ENCODE assay signal across 22 mouse cellular contexts in genomic region chr8:128483344-128483743, GRCm38 (mm10).
DNase-seq lines count a peak whose midpoint lies in the region; ATAC-seq and TF ChIP-seq lines count a peak whose summit lies in the region.
"Had no signal": no experiment of that assay in that cellular context is flagged by ENCODE, and none has a peak within 500 bp of the region (broad histone marks: within the 10 kb centered on the region; RNA-seq: fewer than 3 reads in every experiment).

No protein-coding gene starts in this region.

- H3K9ac ChIP-seq in kidney, embryonic 15.5 days, result no peak overlapping the region
- no peak overlapping the region for H3K9ac ChIP-seq in lung, embryonic 16.5 days (ENCODE audit: low read length)
- no peak overlapping the region for H3K9ac ChIP-seq in limb, embryonic 14.5 days (ENCODE audit: low read depth, low read length, severe bottlenecking)
- H3K9ac ChIP-seq: forebrain, postnatal 0 days; liver, embryonic 14.5 days; neural tube, embryonic 15.5 days; stomach, embryonic 15.5 days had no signal

- H3K4me3 ChIP-seq in kidney, embryonic 15.5 days (replicated peaks), result no peak overlapping the region
- H3K4me3 ChIP-seq in lung, embryonic 16.5 days (ENCODE audit: low read length), result no peak overlapping the region
- no peak overlapping the region for H3K4me3 ChIP-seq in limb, embryonic 14.5 days (replicated peaks; ENCODE audit: low read length)
- H3K4me3 ChIP-seq: neural tube, embryonic 15.5 days; stomach, embryonic 15.5 days had no signal

- H3K9me3 ChIP-seq in kidney, embryonic 15.5 days (replicated peaks), result no peaks in the 10 kb centered on the region
- H3K9me3 ChIP-seq in lung, embryonic 16.5 days (ENCODE audit: control insufficient read depth, low read length), result no peaks in the 10 kb centered on the region
- no peaks in the 10 kb centered on the region for H3K9me3 ChIP-seq in limb, embryonic 14.5 days (ENCODE audit: control insufficient read depth, low read length)
- H3K9me3 ChIP-seq: neural tube, embryonic 15.5 days; stomach, embryonic 15.5 days had no signal

- no peak for ATAC-seq in kidney, embryonic 15.5 days (replicated peaks; ENCODE audit: low FRiP score)
- ATAC-seq in lung, embryonic 16.5 days (ENCODE audit: low read depth), result no peak
- ATAC-seq in limb, embryonic 14.5 days (ENCODE audit: low FRiP score, low read depth), result no peak
- ATAC-seq: forebrain, postnatal 0 days; hindbrain, postnatal 0 days; intestine, embryonic 16.5 days had no signal

- peaks cover 66% of the 10 kb centered on the region for H3K4me1 ChIP-seq in kidney, embryonic 15.5 days
- H3K4me1 ChIP-seq in lung, embryonic 16.5 days (replicated peaks; ENCODE audit: control insufficient read depth, insufficient read depth, low read length), result peaks cover 12% of the 10 kb centered on the region
- peaks cover 7% of the 10 kb centered on the region for H3K4me1 ChIP-seq in limb, embryonic 14.5 days (ENCODE audit: control insufficient read depth, insufficient read depth, low read length)

- no peak overlapping the region for H3K4me2 ChIP-seq in kidney, embryonic 15.5 days
- no peak overlapping the region for H3K4me2 ChIP-seq in lung, embryonic 16.5 days (ENCODE audit: low read depth, low read length)
- H3K4me2 ChIP-seq in limb, embryonic 14.5 days (replicated peaks; ENCODE audit: low read depth, low read length, severe bottlenecking), result no peak overlapping the region
- H3K4me2 ChIP-seq: midbrain, embryonic 11.5 days; neural tube, embryonic 15.5 days; stomach, embryonic 15.5 days had no signal

- TF ChIP-seq POLR2A in limb, embryonic 14.5 days (IDR thresholded peaks at IDR 0.05; ENCODE audit: borderline replicate concordance, extremely low read depth, insufficient read depth, insufficient read length), result no peak

- H3K36me3 ChIP-seq in kidney, embryonic 15.5 days, result peaks cover 45% of the 10 kb centered on the region
- peaks cover 12% of the 10 kb centered on the region; the same call in 1 of the 2 replicates for H3K36me3 ChIP-seq in lung, embryonic 16.5 days (ENCODE audit: control insufficient read depth, insufficient read depth, low read length)
- H3K36me3 ChIP-seq in limb, embryonic 14.5 days (ENCODE audit: control insufficient read depth, insufficient read depth, low read length), result no peaks in the 10 kb centered on the region; the same call in 1 of the 2 replicates
- H3K36me3 ChIP-seq: stomach, embryonic 15.5 days had no signal

- peak overlapping the region; percentile 49 for H3K27ac ChIP-seq in kidney, embryonic 15.5 days
- H3K27ac ChIP-seq in lung, embryonic 16.5 days (ENCODE audit: low read length), result peak overlapping the region; percentile 11
- H3K27ac ChIP-seq in limb, embryonic 14.5 days (replicated peaks; ENCODE audit: low read depth, low read length), result 0 out of 2 replicates have a peak overlapping the region, but pooled peaks have one; percentile 20
- H3K27ac ChIP-seq: hindbrain, postnatal 0 days; neural tube, embryonic 15.5 days; stomach, embryonic 15.5 days had no signal

- WGBS in kidney, embryonic 15.5 days, result 71% methylated on average over 3 of the region's 3 CpGs
- WGBS in lung, embryonic 16.5 days, result 62% methylated on average over 3 of the region's 3 CpGs
- WGBS in limb, embryonic 14.5 days, result 71% methylated on average over 3 of the region's 3 CpGs

- DNase-seq in kidney, adult 11 months, result no peak
- DNase-seq in lung, postnatal 25 days (ENCODE audit: low spot score), result no peak
- no peak for DNase-seq in limb, embryonic 14.5 days (ENCODE audit: low spot score)
- no peak for DNase-seq in yolk sac, embryonic 10.5 days (ENCODE audit: low spot score)
- DNase-seq in adrenal gland, postnatal 4 days (ENCODE audit: low spot score in 2 of 2), result no peak
- DNase-seq: adrenal gland, postnatal 14 days; cerebellum, adult 11 months; cerebellum, adult 9-11 months; forebrain, postnatal 0 days; gastrocnemius, postnatal 36 days; heart, postnatal 10 days; kidney, postnatal 36 days; lung, postnatal 10 days; thymus, postnatal 36 days had no signal

- no peaks in the 10 kb centered on the region for H3K27me3 ChIP-seq in kidney, embryonic 15.5 days
- H3K27me3 ChIP-seq in lung, embryonic 16.5 days (ENCODE audit: control insufficient read depth, insufficient read depth, low read depth, low read length), result no peaks in the 10 kb centered on the region
- H3K27me3 ChIP-seq in limb, embryonic 14.5 days (ENCODE audit: control insufficient read depth, insufficient read depth, low read length), result no peaks in the 10 kb centered on the region
- H3K27me3 ChIP-seq: neural tube, embryonic 15.5 days; stomach, embryonic 15.5 days had no signal
